Mouse (Mus musculus) spleen, postnatal 0 days (tissue): ENCODE results near the gene Gm20825. TPM values are rescaled to one million over a fixed set of nuclear protein-coding genes. Genes with fewer than 3 reads are reported as not detected.

Experiments
- polyA plus RNA-seq: library from polyadenylated mRNA; unstranded; fragments of >200 nt; fragmentation: Nextera tagmentation; extraction: Ambion mirVana; gene quantifications from 2 replicates; pipeline ENCODE4 v1.2.1, GENCODE M21; 2015

Gm20825 gene
- not detected in 2 replicates for polyA plus RNA-seq

GRCm38 (mm10) chrY:8071407-8071806 lies at the start of gene Gm20825:
Gene Gm20825, minus strand, starts transcription at chrY:8071507.

Other genes with a start within 250 kb of the Gm20825 start
- not detected in 2 replicates for gene Gm29049, start 74.3 kb downstream of the Gm20825 start, polyA plus RNA-seq
- gene Gm20824, start 186.4 kb upstream of the Gm20825 start, polyA plus RNA-seq: not detected in 2 replicates